Mouse (Mus musculus): ENCODE results near the gene Spg21. TPM values are rescaled to one million over a fixed set of nuclear protein-coding genes. Genes with fewer than 3 reads are reported as not detected.
A peak's percentile ranks its signal among the peaks of the same experiment; 100 is the strongest.

Spg21 gene
- polyA plus RNA-seq, 1 experiment from 2014 or later: 176 TPM

GRCm38 (mm10) chr9:65519807-65520504 lies 59.2 kb downstream of the Spg21 start, which contains the start of gene Ankdd1a:
Gene Ankdd1a, minus strand, starts transcription at chr9:65520193.
- no peaks in the 10 kb centered on the region for H3K27me3 ChIP-seq (replicated peaks; ENCODE audit: control insufficient read depth, insufficient read depth, low read length)
- 7% methylated on average over 15 of the region's 25 CpGs for WGBS
- peak within 1 kb of the TSS; percentile 70 for H3K4me2 ChIP-seq (ENCODE audit: low read depth, low read length)
- ATAC-seq (ENCODE audit: low read depth): peak; percentile 63; the same call in 1 of the 2 replicates
- H3K36me3 ChIP-seq (ENCODE audit: control insufficient read depth, insufficient read depth, low read length): no peaks in the 10 kb centered on the region
- H3K27ac ChIP-seq (replicated peaks; ENCODE audit: low read depth, low read length): no peak within 1 kb of the TSS
- H3K4me3 ChIP-seq (ENCODE audit: low read depth, low read length): peak within 1 kb of the TSS; percentile 34
- peak; percentile 71 for DNase-seq (ENCODE audit: low spot score)
- peak within 1 kb of the TSS; percentile 54 for H3K9ac ChIP-seq (ENCODE audit: low read depth, low read length)
- H3K9me3 ChIP-seq (ENCODE audit: control insufficient read depth, low read length): no peaks in the 10 kb centered on the region
- H3K4me1 ChIP-seq (ENCODE audit: control insufficient read depth, insufficient read depth, low read length): peaks cover 11% of the 10 kb centered on the region

GRCm38 (mm10) chr9:65520505-65520876 lies 59.7 kb downstream of the Spg21 start:
- 13% methylated on average over 11 of the region's 11 CpGs for WGBS
- H3K9ac ChIP-seq (ENCODE audit: low read depth, low read length): peak overlapping the region; percentile 54
- DNase-seq (ENCODE audit: low spot score): no peak
- peaks cover 11% of the 10 kb centered on the region for H3K4me1 ChIP-seq (ENCODE audit: control insufficient read depth, insufficient read depth, low read length)
- no peak for ATAC-seq (ENCODE audit: low read depth)
- H3K4me3 ChIP-seq (ENCODE audit: low read depth, low read length): peak overlapping the region; percentile 34
- H3K4me2 ChIP-seq (ENCODE audit: low read depth, low read length): peak overlapping the region; percentile 70
- H3K27me3 ChIP-seq (replicated peaks; ENCODE audit: control insufficient read depth, insufficient read depth, low read length): no peaks in the 10 kb centered on the region
- H3K27ac ChIP-seq (replicated peaks; ENCODE audit: low read depth, low read length): no peak overlapping the region
- no peaks in the 10 kb centered on the region for H3K9me3 ChIP-seq (ENCODE audit: control insufficient read depth, low read length)
- H3K36me3 ChIP-seq (ENCODE audit: control insufficient read depth, insufficient read depth, low read length): no peaks in the 10 kb centered on the region

GRCm38 (mm10) chr9:65523611-65524364 lies 63.0 kb downstream of the Spg21 start:
- Histone ChIP-seq H3K36me3 (ENCODE audit: control insufficient read depth, insufficient read depth, low read length) (no peaks in the 10 kb centered on the region), H3K9me3 (ENCODE audit: control insufficient read depth, low read length) (no peaks in the 10 kb centered on the region), H3K27me3 (replicated peaks; ENCODE audit: control insufficient read depth, insufficient read depth, low read length) (no peaks in the 10 kb centered on the region), H3K4me3 (ENCODE audit: low read depth, low read length) (no peak overlapping the region), H3K27ac (replicated peaks; ENCODE audit: low read depth, low read length) (no peak overlapping the region), H3K4me1 (ENCODE audit: control insufficient read depth, insufficient read depth, low read length) (peaks cover 11% of the 10 kb centered on the region), H3K9ac (ENCODE audit: low read depth, low read length) (no peak overlapping the region), H3K4me2 (ENCODE audit: low read depth, low read length) (peak overlapping the region; percentile 39)
- WGBS: 23% methylated on average over 14 of the region's 14 CpGs
- peak; percentile 91 for DNase-seq (ENCODE audit: low spot score)
- ATAC-seq (ENCODE audit: low read depth): peak; percentile 90

GRCm38 (mm10) chr9:65525445-65526195 lies 64.9 kb downstream of the Spg21 start:
- no peak overlapping the region for H3K4me2 ChIP-seq (ENCODE audit: low read depth, low read length)
- ATAC-seq (ENCODE audit: low read depth): no peak
- H3K4me1 ChIP-seq (ENCODE audit: control insufficient read depth, insufficient read depth, low read length): no peaks in the 10 kb centered on the region
- WGBS: 77% methylated on average over 10 of the region's 10 CpGs
- no peaks in the 10 kb centered on the region for H3K36me3 ChIP-seq (ENCODE audit: control insufficient read depth, insufficient read depth, low read length)
- no peaks in the 10 kb centered on the region for H3K27me3 ChIP-seq (replicated peaks; ENCODE audit: control insufficient read depth, insufficient read depth, low read length)
- no peak overlapping the region for H3K4me3 ChIP-seq (ENCODE audit: low read depth, low read length)
- no peak for DNase-seq (ENCODE audit: low spot score)
- H3K27ac ChIP-seq (replicated peaks; ENCODE audit: low read depth, low read length): no peak overlapping the region
- no peak overlapping the region for H3K9ac ChIP-seq (ENCODE audit: low read depth, low read length)
- no peaks in the 10 kb centered on the region for H3K9me3 ChIP-seq (ENCODE audit: control insufficient read depth, low read length)

- H3K4me2 ChIP-seq (ENCODE audit: low read depth, low read length): no peak overlapping the region
- no peaks in the 10 kb centered on the region for H3K4me1 ChIP-seq (ENCODE audit: control insufficient read depth, insufficient read depth, low read length)
- H3K27ac ChIP-seq (replicated peaks; ENCODE audit: low read depth, low read length): no peak overlapping the region
- H3K9ac ChIP-seq (ENCODE audit: low read depth, low read length): no peak overlapping the region
- no peaks in the 10 kb centered on the region for H3K9me3 ChIP-seq (ENCODE audit: control insufficient read depth, low read length)
- ATAC-seq (ENCODE audit: low read depth): no peak
- H3K36me3 ChIP-seq (ENCODE audit: control insufficient read depth, insufficient read depth, low read length): no peaks in the 10 kb centered on the region
- H3K27me3 ChIP-seq (replicated peaks; ENCODE audit: control insufficient read depth, insufficient read depth, low read length): no peaks in the 10 kb centered on the region
- no peak overlapping the region for H3K4me3 ChIP-seq (ENCODE audit: low read depth, low read length)
- 79% methylated on average over 6 of the region's 6 CpGs for WGBS
- no peak for DNase-seq (ENCODE audit: low spot score)
Observed at GRCm38 (mm10) chr9:65528417-65529038, 67.8 kb downstream of the Spg21 start.

GRCm38 (mm10) chr9:65529659-65530058 lies 68.9 kb downstream of the Spg21 start:
- Histone ChIP-seq H3K27ac (replicated peaks; ENCODE audit: low read depth, low read length) (no peak overlapping the region), H3K9me3 (ENCODE audit: control insufficient read depth, low read length) (no peaks in the 10 kb centered on the region), H3K4me1 (ENCODE audit: control insufficient read depth, insufficient read depth, low read length) (no peaks in the 10 kb centered on the region), H3K4me3 (ENCODE audit: low read depth, low read length) (no peak overlapping the region), H3K36me3 (ENCODE audit: control insufficient read depth, insufficient read depth, low read length) (no peaks in the 10 kb centered on the region), H3K9ac (ENCODE audit: low read depth, low read length) (no peak overlapping the region), H3K27me3 (replicated peaks; ENCODE audit: control insufficient read depth, insufficient read depth, low read length) (no peaks in the 10 kb centered on the region), H3K4me2 (ENCODE audit: low read depth, low read length) (no peak overlapping the region)
- ATAC-seq (ENCODE audit: low read depth): no peak
- no peak for DNase-seq (ENCODE audit: low spot score)
- 43% methylated on average over 8 of the region's 8 CpGs for WGBS

GRCm38 (mm10) chr9:65531283-65531682 lies 70.5 kb downstream of the Spg21 start:
- no peak overlapping the region for H3K27ac ChIP-seq (replicated peaks; ENCODE audit: low read depth, low read length)
- H3K9me3 ChIP-seq (ENCODE audit: control insufficient read depth, low read length): no peaks in the 10 kb centered on the region
- H3K9ac ChIP-seq (ENCODE audit: low read depth, low read length): no peak overlapping the region
- 70% methylated on average over 5 of the region's 5 CpGs for WGBS
- DNase-seq (ENCODE audit: low spot score): no peak
- no peaks in the 10 kb centered on the region for H3K4me1 ChIP-seq (ENCODE audit: control insufficient read depth, insufficient read depth, low read length)
- H3K4me2 ChIP-seq (ENCODE audit: low read depth, low read length): no peak overlapping the region
- no peak overlapping the region for H3K4me3 ChIP-seq (ENCODE audit: low read depth, low read length)
- peak; percentile 66; the same call in 1 of the 2 replicates for ATAC-seq (ENCODE audit: low read depth)
- H3K27me3 ChIP-seq (replicated peaks; ENCODE audit: control insufficient read depth, insufficient read depth, low read length): no peaks in the 10 kb centered on the region
- H3K36me3 ChIP-seq (ENCODE audit: control insufficient read depth, insufficient read depth, low read length): no peaks in the 10 kb centered on the region

GRCm38 (mm10) chr9:65532986-65533385 lies 72.2 kb downstream of the Spg21 start:
- Histone ChIP-seq H3K4me3 (ENCODE audit: low read depth, low read length) (no peak overlapping the region), H3K4me2 (ENCODE audit: low read depth, low read length) (no peak overlapping the region), H3K27ac (replicated peaks; ENCODE audit: low read depth, low read length) (no peak overlapping the region), H3K27me3 (replicated peaks; ENCODE audit: control insufficient read depth, insufficient read depth, low read length) (no peaks in the 10 kb centered on the region), H3K9ac (ENCODE audit: low read depth, low read length) (no peak overlapping the region), H3K4me1 (ENCODE audit: control insufficient read depth, insufficient read depth, low read length) (no peaks in the 10 kb centered on the region), H3K9me3 (ENCODE audit: control insufficient read depth, low read length) (no peaks in the 10 kb centered on the region), H3K36me3 (ENCODE audit: control insufficient read depth, insufficient read depth, low read length) (no peaks in the 10 kb centered on the region)
- DNase-seq (ENCODE audit: low spot score) (no peak), ATAC-seq (ENCODE audit: low read depth) (no peak)
- 72% methylated on average over 8 of the region's 8 CpGs for WGBS

All from embryonic facial prominence, embryonic 14.5 days (tissue).